Mouse (Mus musculus) liver, embryonic 12.5 days (tissue): Measurements from ENCODE around the gene Cntnap2. TPM values are rescaled to one million over a fixed set of nuclear protein-coding genes. Genes with fewer than 3 reads are reported as not detected.

Source experiments
- ATAC-seq: fragments of 200-750 bp; cut with Nextera tagmentation; 2 replicates; pipeline ENCODE4 v1.8.0; 2017; ENCODE audit warnings: moderate number of reproducible peaks, mild to moderate bottlenecking, moderate library complexity
- H3K27ac ChIP-seq: fragments of 300-500 bp; sonication (generic); 2 replicates; pipeline ENCODE4 v1.5.1; 2016; ENCODE audit warnings: mild to moderate bottlenecking
- H3K27me3 ChIP-seq: fragments of 300-500 bp; sonication (generic); replicated peaks from 2 replicates; pipeline ENCODE4 v1.6.1; 2016; ENCODE audit warnings: mild to moderate bottlenecking, moderate library complexity
- H3K36me3 ChIP-seq: fragments of 300-500 bp; sonication (generic); 2 replicates; pipeline ENCODE4 v1.6.1; 2016; ENCODE audit warnings: mild to moderate bottlenecking, moderate library complexity
- H3K4me1 ChIP-seq: fragments of 300-500 bp; sonication (generic); 2 replicates; pipeline ENCODE4 v1.6.1; 2016
- H3K4me2 ChIP-seq: fragments of 300-500 bp; sonication (generic); 2 replicates; pipeline ENCODE4 v1.6.1; 2016; ENCODE audit warnings: mild to moderate bottlenecking, moderate library complexity
- H3K4me3 ChIP-seq: fragments of 300-500 bp; sonication (generic); 2 replicates; pipeline ENCODE4 v1.5.1; 2016; ENCODE audit warnings: mild to moderate bottlenecking, moderate library complexity
- H3K9ac ChIP-seq: fragments of 300-500 bp; sonication (generic); 2 replicates; pipeline ENCODE4 v1.6.1; 2016; ENCODE audit warnings: mild to moderate bottlenecking, moderate library complexity
- H3K9me3 ChIP-seq: fragments of 300-500 bp; sonication (generic); replicated peaks from 2 replicates; pipeline ENCODE4 v1.6.1; 2016; ENCODE audit warnings: mild to moderate bottlenecking, moderate library complexity
- WGBS: fragments of 180-500 bp; shearing (Covaris S2); methylation state at CpG from one replicate; pipeline ENCODE4 v1.1.7; 2016; ENCODE audit not compliant: insufficient replicate concordance; 5-methylcytosine and 5-hydroxymethylcytosine counted together
- polyA plus RNA-seq: library from polyadenylated mRNA; unstranded; fragments of >200 nt; fragmentation: Nextera tagmentation; extraction: Ambion mirVana; gene quantifications from 2 replicates; pipeline ENCODE4 v1.2.1, GENCODE M21; 2016

The Cntnap2 gene
- polyA plus RNA-seq, 1 experiment from 2014 or later: 0.63 TPM

DNA sequence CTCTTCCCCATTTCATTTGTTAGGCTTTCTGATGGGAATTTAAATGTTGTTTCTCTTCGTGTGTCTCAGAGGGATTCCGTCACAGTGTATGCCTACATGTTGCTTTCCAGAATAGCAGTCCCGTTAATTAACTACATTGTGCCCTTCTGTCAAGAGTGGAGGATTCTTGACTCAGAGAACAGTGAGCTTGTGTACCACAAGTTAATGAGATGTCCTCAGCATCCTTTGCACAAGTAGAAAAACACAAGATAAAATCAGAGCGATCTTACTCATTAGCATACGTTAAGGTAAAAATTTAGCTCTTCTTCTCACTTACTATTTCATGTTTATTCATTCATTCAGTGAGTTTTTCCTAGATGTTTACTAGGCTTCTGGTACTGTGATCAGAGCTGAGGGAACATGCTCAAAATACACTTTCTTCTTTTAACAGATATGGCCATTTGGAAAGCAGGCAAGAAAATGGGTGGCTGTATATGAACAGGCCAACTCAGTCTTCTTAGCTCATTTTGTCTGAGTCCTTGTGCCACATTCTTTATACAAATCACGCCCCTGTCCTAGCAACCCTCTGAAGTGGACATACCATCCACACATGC is 1936.9 kb downstream of the Cntnap2 start:
- Histone ChIP-seq H3K4me2 (no peak overlapping the region), H3K4me3 (no peak overlapping the region), H3K27me3 (no peaks in the 10 kb centered on the region), H3K9me3 (no peaks in the 10 kb centered on the region), H3K27ac (no peak overlapping the region), H3K4me1 (no peaks in the 10 kb centered on the region), H3K36me3 (no peaks in the 10 kb centered on the region), H3K9ac (no peak overlapping the region)
- WGBS: 72% methylated on average over 6 of the region's 6 CpGs
- no peak for ATAC-seq

DNA sequence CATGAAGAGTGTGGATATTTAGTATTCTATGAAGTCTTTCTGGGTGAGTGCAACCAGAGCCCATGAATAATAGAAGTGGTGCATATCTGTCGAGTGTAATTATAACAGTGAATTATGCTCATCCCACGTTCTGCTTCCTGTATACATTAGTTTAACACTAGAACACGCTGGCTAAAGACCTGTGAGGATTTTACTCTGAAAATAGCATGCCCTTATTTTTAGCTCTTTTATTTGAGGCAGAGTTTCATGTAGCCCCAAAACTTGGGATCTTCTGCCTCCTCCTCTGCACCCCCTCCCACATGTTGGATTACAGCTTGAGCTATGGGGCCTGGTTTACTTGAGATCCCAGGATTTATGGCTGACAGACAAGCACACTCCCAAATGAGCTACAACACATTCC is 1945.3 kb downstream of the Cntnap2 start:
- Histone ChIP-seq H3K36me3 (no peaks in the 10 kb centered on the region), H3K9me3 (no peaks in the 10 kb centered on the region), H3K27ac (no peak overlapping the region), H3K4me1 (no peaks in the 10 kb centered on the region), H3K4me2 (no peak overlapping the region), H3K9ac (no peak overlapping the region), H3K4me3 (no peak overlapping the region), H3K27me3 (no peaks in the 10 kb centered on the region)
- ATAC-seq: no peak
- 42% methylated on average over 3 of the region's 3 CpGs for WGBS

DNA sequence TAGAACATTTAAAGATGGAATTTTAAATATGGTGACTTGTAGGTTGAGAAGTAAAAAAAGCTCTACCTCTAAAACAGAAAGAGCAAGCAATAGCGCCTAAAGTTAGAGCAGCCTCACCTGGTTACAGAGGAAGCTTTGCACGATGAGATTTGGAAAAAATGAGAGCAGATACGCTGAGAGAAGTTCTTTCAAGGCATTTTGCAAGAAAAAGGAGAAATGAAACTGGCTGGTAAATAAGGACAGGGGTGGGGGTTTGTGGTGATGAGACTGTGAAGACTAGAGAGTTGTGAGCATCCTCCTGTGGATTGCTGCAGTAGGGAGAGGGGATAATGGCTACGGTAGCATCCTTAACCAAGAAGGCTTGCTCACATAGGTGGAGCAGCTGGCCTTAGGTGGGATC is 1953.8 kb downstream of the Cntnap2 start:
- no peak overlapping the region for H3K9ac ChIP-seq
- H3K27me3 ChIP-seq: no peaks in the 10 kb centered on the region
- WGBS: 57% methylated on average over 4 of the region's 4 CpGs
- H3K36me3 ChIP-seq: no peaks in the 10 kb centered on the region
- no peak overlapping the region for H3K4me3 ChIP-seq
- ATAC-seq: no peak
- H3K4me2 ChIP-seq: no peak overlapping the region
- no peaks in the 10 kb centered on the region for H3K9me3 ChIP-seq
- H3K4me1 ChIP-seq: no peaks in the 10 kb centered on the region
- H3K27ac ChIP-seq: no peak overlapping the region

DNA sequence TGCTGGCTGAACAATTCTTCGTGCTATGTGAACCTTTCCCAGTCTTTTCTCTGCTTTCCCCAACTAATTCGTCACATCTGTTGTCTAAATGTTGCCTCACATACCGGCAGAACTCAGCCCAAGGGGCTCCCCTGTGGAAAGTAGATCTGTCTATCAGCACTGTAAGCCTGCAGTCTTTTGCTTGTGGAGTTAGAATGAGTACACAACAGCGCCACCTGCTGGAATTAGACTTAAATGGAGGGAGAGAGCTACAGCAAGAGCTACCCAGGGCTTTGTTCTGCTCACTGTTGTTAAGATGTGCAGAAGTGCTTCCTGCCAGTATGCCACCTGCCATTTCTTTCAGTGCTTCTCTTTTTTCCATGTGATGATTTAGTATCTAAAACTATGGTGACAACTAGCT is 1954.4 kb downstream of the Cntnap2 start:
- no peaks in the 10 kb centered on the region for H3K9me3 ChIP-seq
- no peak overlapping the region for H3K4me3 ChIP-seq
- H3K4me1 ChIP-seq: no peaks in the 10 kb centered on the region
- ATAC-seq: no peak
- H3K36me3 ChIP-seq: no peaks in the 10 kb centered on the region
- H3K4me2 ChIP-seq: no peak overlapping the region
- no peak overlapping the region for H3K9ac ChIP-seq
- no peak overlapping the region for H3K27ac ChIP-seq
- H3K27me3 ChIP-seq: no peaks in the 10 kb centered on the region
- WGBS: 9% methylated on average over 4 of the region's 4 CpGs

DNA sequence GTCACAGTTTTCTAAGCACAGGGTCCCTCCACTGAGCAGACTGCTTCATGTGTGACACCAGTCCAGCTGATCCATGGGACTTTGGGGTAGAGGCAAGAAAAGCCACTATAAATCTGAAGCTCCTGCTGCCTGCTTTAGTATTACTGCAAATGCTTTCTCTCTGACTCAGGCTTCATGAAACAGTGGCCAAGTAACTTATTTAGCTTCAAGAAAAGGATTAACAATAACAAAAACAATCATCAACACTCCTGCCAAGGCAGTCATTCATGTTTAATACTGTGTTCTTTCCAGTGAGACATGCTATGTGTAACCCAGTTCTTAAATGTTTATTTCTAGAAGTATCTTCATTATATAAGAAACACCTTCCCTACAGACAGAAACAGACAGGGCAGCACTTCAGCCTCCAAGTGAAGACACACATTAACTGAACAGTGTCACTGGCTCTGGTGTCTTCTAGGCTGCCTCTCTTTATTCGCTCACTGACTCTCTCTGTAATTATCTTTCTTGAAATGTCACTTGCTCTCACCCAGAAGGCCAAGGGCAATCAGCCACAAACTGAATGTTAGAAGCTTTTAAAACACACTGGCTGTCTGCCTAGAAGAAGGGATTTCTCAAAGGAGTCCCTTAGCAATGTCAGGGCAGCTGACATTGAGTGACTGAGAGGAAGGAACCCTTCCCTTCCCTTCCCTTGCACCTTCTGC is 1955.9 kb downstream of the Cntnap2 start:
- Histone ChIP-seq H3K4me3 (no peak overlapping the region), H3K9ac (no peak overlapping the region), H3K36me3 (no peaks in the 10 kb centered on the region), H3K4me1 (no peaks in the 10 kb centered on the region), H3K27me3 (no peaks in the 10 kb centered on the region), H3K27ac (no peak overlapping the region), H3K4me2 (no peak overlapping the region), H3K9me3 (no peaks in the 10 kb centered on the region)
- ATAC-seq: no peak
- WGBS: 51% methylated on average over 1 of the region's 1 CpGs

DNA sequence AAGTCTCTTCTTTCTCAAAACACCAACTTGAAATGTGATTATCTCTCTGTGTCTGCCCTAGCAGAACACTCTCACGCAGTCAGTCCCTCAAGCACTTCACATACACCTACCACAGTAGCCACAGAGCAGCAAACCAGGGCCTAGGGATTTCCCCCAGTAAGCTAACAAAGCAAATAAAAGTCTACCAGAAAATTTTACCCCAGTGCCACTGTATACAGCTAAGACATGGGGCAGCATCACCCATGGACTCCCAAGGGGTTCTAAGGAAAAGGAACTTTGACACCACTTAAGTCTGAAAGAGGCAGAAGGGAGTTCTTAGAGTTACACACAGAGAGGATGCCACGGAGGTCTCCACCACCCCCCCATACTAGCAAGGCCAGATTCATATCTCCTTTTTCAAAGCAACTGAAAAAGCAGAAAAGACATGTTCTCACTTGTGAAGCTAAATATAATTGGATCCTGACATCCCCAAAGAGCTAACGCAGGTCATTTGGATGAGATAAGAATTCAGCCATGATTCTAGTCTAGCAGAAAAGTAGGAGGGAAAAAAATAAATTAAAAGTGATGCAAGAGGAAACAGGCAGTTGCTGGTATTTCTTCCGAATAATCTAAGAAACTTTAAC is 1967.0 kb downstream of the Cntnap2 start:
- H3K4me2 ChIP-seq: no peak overlapping the region
- 53% methylated on average over 4 of the region's 4 CpGs for WGBS
- H3K27me3 ChIP-seq: no peaks in the 10 kb centered on the region
- H3K4me1 ChIP-seq: no peaks in the 10 kb centered on the region
- H3K27ac ChIP-seq: no peak overlapping the region
- no peak overlapping the region for H3K4me3 ChIP-seq
- H3K9me3 ChIP-seq: no peaks in the 10 kb centered on the region
- ATAC-seq: no peak
- H3K36me3 ChIP-seq: no peaks in the 10 kb centered on the region
- H3K9ac ChIP-seq: no peak overlapping the region

DNA sequence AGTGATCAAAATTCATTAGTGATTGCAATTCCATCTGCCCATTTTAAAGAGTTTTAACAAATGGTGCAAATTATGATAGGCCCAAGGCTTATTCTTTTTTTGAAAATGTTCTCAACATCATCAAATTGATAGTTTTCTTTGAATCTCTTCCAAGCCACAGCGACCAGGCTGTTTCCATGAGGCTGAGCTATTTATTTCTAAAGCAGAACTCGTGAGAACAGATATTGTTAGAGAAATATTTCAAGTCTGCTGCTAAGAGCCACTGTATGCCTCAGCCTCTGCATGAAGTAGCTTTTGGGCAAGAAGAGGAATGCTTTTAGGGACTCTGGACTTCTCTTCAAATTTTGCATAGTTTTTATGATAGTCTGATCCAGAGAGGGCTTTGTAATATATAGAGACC is 1972.2 kb downstream of the Cntnap2 start:
- no peak for ATAC-seq
- Histone ChIP-seq H3K4me1 (no peaks in the 10 kb centered on the region), H3K4me2 (no peak overlapping the region), H3K9me3 (no peaks in the 10 kb centered on the region), H3K27ac (no peak overlapping the region), H3K9ac (no peak overlapping the region), H3K4me3 (no peak overlapping the region), H3K36me3 (no peaks in the 10 kb centered on the region), H3K27me3 (no peaks in the 10 kb centered on the region)
- 50% methylated on average over 2 of the region's 2 CpGs for WGBS

DNA sequence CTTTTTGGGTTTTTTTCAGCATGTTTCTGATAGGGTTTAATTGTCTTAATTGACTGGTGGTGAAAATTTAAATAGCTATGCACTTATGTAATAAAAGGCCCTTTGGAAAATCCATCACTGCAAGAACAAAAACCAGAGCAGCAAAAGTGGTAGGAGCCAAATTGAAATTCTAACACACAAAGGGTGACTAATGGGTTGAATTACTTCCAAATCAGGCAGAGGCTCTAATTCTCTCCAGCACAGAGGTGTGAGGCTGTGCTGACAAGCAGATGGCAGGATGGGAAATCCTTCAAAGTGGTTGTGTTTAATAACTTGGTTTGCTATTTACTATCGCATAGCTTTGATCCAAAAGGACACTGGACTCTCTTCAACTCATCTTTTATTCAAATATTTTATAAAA is 1983.4 kb downstream of the Cntnap2 start:
- Histone ChIP-seq H3K4me1 (no peaks in the 10 kb centered on the region), H3K4me3 (no peak overlapping the region), H3K9me3 (no peaks in the 10 kb centered on the region), H3K36me3 (no peaks in the 10 kb centered on the region), H3K4me2 (no peak overlapping the region), H3K9ac (no peak overlapping the region), H3K27me3 (peaks cover 20% of the 10 kb centered on the region), H3K27ac (no peak overlapping the region)
- WGBS: 74% methylated on average over 1 of the region's 1 CpGs
- ATAC-seq: no peak

DNA sequence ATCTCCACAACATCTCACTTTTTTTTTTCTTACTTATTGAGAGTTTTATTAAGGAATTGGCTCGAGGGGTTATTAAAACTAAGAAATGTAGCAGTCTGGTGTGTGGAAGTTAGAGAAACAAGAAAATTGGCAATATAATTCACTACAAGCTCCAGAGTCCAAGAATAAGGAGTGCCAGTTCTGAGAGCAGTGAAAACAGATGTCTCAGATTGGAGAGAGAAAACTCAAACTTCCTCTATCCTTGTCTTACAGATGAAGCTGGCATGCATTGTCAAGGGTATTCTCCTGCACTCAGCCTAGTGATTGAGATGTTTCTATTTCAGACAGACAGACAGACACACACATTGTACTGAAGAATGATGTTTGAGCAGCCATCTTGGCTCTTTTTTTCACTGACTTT is 1984.4 kb downstream of the Cntnap2 start:
- no peak overlapping the region for H3K9ac ChIP-seq
- H3K4me3 ChIP-seq: no peak overlapping the region
- WGBS: 58% methylated on average over 1 of the region's 1 CpGs
- ATAC-seq: no peak
- H3K27ac ChIP-seq: no peak overlapping the region
- no peaks in the 10 kb centered on the region for H3K4me1 ChIP-seq
- peaks cover 20% of the 10 kb centered on the region for H3K27me3 ChIP-seq
- no peaks in the 10 kb centered on the region for H3K9me3 ChIP-seq
- no peak overlapping the region for H3K4me2 ChIP-seq
- H3K36me3 ChIP-seq: no peaks in the 10 kb centered on the region

DNA sequence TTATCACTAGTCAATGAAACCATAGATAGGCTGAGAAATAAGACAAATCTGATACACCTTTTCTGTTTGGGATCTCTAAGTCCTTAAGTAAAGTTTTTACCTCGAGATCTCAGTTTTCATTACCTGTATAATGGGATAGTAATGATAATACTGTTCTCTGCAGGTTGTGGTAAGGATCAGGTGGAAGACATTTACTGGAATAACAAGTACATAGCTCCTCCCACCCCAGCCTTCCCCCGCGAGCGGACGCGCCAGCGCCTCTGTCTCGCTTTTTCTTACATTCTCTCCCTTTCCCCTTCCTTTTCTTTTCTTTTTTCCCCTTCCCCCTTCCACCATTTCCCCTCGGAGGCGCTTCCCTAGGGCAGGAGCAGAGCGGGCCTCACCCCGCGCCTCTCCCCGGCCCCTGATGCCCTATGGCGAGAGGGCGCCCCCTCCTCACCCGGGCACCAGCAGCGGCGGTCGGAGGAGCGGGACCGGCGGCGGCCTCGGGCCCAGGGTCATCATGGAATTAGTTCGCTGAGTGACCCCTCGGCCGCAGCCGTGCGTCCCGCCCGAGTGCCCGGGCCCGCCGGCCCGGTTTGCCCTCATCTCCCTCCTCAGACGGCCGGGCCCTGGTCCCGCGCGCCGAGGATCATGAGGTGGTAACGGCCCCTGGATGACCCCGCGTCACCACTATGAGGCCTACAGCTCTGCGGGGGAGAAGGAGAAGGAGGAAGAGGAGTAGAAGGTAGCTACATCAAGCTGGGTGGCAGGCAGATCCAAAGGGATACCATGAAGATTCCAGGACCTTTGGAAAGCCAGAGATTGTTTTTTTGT is 1985.4 kb downstream of the Cntnap2 start:
- peak overlapping the region; percentile 61 for H3K4me2 ChIP-seq
- H3K27ac ChIP-seq: no peak overlapping the region
- 6% methylated on average over 46 of the region's 46 CpGs for whole genome bisulfite sequencing
- H3K27me3 ChIP-seq: peaks cover 20% of the 10 kb centered on the region
- H3K4me3 ChIP-seq: peak overlapping the region; percentile 46
- no peaks in the 10 kb centered on the region for H3K36me3 ChIP-seq
- H3K9me3 ChIP-seq: no peaks in the 10 kb centered on the region
- no peaks in the 10 kb centered on the region for H3K4me1 ChIP-seq
- H3K9ac ChIP-seq: no peak overlapping the region
- no peak for ATAC-seq

DNA sequence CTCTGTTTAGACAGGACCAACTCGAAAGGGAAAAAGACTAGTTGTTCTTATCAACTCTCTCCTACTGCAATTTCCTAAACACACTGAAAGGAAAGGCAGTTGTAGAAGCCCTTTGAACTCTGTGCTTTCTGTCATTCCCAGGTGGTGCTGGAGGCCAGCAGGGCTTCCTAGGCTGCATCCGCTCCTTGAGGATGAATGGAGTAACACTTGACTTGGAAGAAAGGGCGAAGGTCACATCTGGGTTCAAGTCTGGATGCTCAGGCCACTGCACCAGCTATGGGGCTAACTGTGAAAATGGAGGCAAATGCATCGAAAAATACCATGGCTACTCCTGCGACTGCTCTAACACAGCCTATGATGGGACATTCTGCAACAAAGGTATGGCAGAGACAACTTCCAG is 1989.9 kb downstream of the Cntnap2 start:
- ATAC-seq: no peak
- Histone ChIP-seq H3K27me3 (peaks cover 15% of the 10 kb centered on the region), H3K4me1 (no peaks in the 10 kb centered on the region), H3K4me2 (no peak overlapping the region), H3K4me3 (no peak overlapping the region), H3K27ac (no peak overlapping the region), H3K36me3 (no peaks in the 10 kb centered on the region), H3K9me3 (no peaks in the 10 kb centered on the region), H3K9ac (no peak overlapping the region)
- 66% methylated on average over 5 of the region's 5 CpGs for WGBS
